Mouse (Mus musculus) ES-Bruce4 (cell line): Measurements from ENCODE around the gene Klrb1b.
"Not testable (repeated sequence)": the region's sequence is repeated elsewhere in the genome, so short reads cannot be mapped to it uniquely, and the experiment has no call there.

Source experiments
- CTCF ChIP-seq: IDR thresholded peaks from one replicate; pipeline ENCODE4 v1.8.1; 2011; ENCODE audit warnings: low read depth, low read length
- EP300 ChIP-seq: IDR thresholded peaks from 2 replicates; pipeline ENCODE4 v1.6.1; 2011; ENCODE audit warnings: low read depth, low read length; ENCODE audit not compliant: insufficient read depth
- POLR2A ChIP-seq: IDR thresholded peaks from one replicate; pipeline ENCODE4 v1.8.1; 2011; ENCODE audit warnings: low read length; ENCODE audit not compliant: insufficient read depth

DNA sequence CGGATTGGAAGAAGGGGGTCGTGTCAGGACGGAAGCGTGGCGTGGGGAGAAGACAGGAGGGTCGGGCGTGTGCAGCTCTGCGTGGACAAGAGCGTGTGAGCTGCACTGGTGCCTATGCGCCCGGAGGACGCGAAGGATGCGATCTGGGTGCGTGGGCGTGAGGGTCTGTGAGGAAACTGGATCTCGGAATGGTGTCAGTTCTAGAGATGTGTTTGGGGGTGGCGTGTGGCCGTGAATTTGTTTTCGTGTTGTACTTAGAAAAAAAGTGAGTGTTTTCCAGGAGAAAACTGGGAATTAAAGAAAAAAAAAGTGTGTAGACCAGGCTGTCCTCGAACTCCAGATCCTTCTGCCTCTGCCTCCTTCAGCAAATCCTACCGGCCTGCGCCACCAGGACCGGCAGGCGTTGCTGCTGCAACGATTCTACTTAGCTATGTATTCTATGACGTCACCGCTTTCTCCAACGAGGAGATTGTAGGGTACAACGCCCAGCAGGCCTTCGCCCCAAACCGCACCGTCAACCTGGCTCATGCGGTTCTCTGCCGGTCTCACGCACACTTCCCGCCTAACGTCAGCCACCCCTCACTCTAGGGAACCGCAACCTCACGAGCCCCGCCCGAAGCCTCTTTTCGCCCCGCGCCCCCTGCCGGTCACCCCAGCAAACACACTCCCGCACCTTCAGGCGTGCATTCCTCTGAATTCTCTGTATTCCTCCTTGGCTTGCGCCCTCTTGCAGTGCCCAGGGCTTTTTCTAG lies 26.8 kb downstream of the Klrb1b start:
- 0 out of 2 replicates have a peak, but pooled peaks have one; percentile 61 for TF ChIP-seq EP300
- peak; percentile 41 for TF ChIP-seq CTCF
- TF ChIP-seq POLR2A, result not testable (repeated sequence)
